Mouse (Mus musculus) embryonic stem cell, embryonic (primary cell): ENCODE data around the gene Irf9.

Source experiments
- CTCF ChIA-PET, 4 experiments: fragments of 300-600 bp in 2 of 4; fragments of 350-600 bp in 2 of 4; sonication (Branson Sonifier 250); formaldehyde crosslinking; loops; one replicate each; lab custom pipeline; 2022; ENCODE audit warnings: inconsistent platforms in 2 of 4; lab: Charles Lee
- POLR2A ChIA-PET, 4 experiments: fragments of 300-600 bp in 2 of 4; fragments of 350-600 bp in 2 of 4; sonication (Branson Sonifier 250); formaldehyde crosslinking; loops; one replicate each; lab custom pipeline; 2022; ENCODE audit warnings: antibody characterized with exemption in 4 of 4, inconsistent platforms in 1 of 4; lab: Charles Lee

Gene Irf9

DNA sequence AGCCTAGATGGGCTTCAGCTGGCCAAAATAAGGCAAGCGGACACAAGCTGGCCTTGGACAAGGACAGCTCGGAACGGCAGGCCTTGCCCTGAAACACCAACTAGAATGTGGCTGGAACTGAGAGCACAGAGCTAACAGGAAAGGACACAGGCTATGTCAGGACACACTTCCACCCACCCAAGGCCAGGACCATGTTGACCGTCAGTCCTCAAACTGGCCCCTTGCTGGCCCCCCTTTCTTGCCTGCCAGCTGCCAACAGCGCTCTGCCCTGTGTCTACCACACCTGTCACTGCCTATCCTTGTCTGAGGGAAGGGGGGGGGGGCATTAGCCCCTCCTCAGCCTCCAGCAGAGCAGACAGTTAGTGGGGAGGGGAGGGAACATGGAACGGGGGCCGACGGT, 28.1 kb upstream of the Irf9 start, which contains the start of gene Fitm1:
TSS of gene Fitm1 (plus strand) at position 316 of the 400 bp plus-strand sequence.
- ChIA-PET POLR2A (interaction anchor here (0.6 to 8.0 kb wide), 19 partner anchors 9 to 922 kb away, joined by 3 to 92 read pairs (median 4); partner anchors contain the start of genes A730061H03Rik (in 3 of the 4), Dcaf11 (in 2 of the 4), Psme2 (in 2 of the 4) and Rnf31 (in 2 of the 4)), CTCF (interaction anchor here in 2 of 4 experiments (0.6 to 1.5 kb wide), 7 partner anchors 10 to 574 kb away, joined by 3 to 13 read pairs (median 3); partner anchors contain the start of genes Emc9 (in 1 of the 2) and Pck2 (in 1 of the 2))

DNA sequence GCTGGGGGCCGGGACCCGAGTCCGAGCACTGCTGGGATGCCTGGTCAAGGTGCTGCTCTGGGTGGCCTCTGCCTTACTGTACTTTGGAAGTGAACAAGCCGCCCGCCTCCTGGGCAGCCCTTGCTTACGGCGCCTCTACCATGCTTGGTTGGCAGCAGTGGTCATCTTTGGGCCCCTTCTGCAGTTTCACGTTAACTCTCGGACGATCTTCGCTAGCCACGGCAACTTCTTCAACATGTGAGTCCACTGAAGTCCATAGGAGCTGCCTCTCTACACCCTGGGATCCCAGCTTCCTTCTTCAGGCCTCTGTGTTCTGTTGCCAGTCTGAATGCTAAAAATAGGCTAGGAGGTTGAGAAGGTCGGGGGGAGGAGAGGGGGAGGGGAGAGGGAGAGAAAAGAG, 27.7 kb upstream of the Irf9 start:
- CTCF ChIA-PET, result interaction anchor here in 3 of 4 experiments (0.6 to 1.6 kb wide), 10 partner anchors 10 to 574 kb away, joined by 3 to 19 read pairs (median 4); partner anchors contain the start of genes A730061H03Rik (in 1 of the 3), Dcaf11 (in 1 of the 3), Emc9 (in 1 of the 3) and Pck2 (in 1 of the 3)
- POLR2A ChIA-PET, result interaction anchor here (0.6 to 8.0 kb wide), 16 partner anchors 9 to 921 kb away, joined by 3 to 92 read pairs (median 6); partner anchors contain the start of genes A730061H03Rik (in 2 of the 4), Dcaf11 (in 2 of the 4), Psme2 (in 2 of the 4) and Rnf31 (in 2 of the 4)

DNA sequence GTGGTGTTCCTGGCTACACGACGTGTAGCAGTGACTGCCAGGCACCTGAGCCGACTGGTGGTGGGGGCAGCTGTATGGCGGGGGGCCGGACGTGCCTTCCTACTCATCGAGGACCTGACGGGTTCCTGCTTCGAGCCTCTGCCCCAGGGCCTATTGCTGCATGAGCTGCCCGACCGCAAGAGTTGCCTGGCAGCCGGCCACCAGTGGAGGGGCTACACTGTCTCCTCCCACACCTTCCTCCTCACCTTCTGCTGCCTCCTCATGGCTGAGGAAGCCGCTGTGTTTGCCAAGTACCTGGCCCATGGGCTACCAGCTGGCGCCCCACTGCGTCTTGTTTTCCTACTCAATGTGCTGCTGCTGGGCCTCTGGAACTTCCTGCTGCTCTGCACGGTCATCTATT, 27.0 kb upstream of the Irf9 start:
- POLR2A ChIA-PET, result interaction anchor here in 3 of 4 experiments (0.7 to 8.0 kb wide), 10 partner anchors 9 to 59 kb away, joined by 4 to 92 read pairs (median 10); partner anchors contain the start of genes A730061H03Rik (in 2 of the 3), Dcaf11 (in 2 of the 3), Psme2 (in 2 of the 3) and Rnf31 (in 2 of the 3)
- CTCF ChIA-PET, result interaction anchor here in 2 of 4 experiments (0.5 to 1.6 kb wide), 6 partner anchors 13 to 299 kb away, joined by 3 to 19 read pairs (median 4); partner anchors contain the start of genes A730061H03Rik (in 1 of the 2), Dcaf11 (in 1 of the 2) and Pck2 (in 1 of the 2)

DNA sequence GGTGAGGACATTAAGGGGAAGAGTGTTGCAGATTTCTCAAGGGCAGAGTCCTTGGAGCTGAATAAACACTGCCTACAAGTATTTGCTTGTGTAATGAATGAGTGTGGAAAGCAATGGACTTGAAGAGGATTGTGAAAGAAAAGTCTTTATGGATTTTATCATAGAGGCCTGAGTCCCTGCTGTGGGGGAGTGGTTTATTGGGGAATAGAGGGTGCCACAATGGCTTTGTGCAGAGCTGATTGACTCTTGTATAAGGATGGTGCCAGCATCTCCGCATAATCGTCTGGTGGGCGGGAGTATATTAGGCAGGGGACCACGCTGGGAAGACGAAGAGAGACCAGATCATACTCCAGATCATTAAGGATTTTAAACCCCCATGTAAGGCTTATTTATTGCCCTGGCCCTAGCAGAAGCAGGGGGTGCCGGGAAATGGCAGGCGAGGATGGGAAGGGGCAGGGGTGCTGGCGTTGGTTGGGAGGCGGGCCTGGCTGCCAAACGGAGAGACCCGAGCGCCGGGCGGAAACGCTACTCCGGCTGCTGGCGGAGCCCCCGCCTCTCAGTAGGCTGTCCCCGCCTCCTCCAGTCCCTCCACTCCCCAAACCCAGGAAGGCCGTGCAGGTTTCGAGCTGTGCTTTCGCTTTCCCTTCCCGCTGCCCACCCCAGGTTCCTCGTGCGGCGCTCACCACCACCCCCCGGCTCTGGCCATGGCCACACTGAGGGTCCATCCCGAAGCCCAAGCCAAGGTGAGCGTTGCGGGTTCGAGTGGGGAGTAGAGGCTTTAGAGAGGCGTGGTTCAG, 25.3 kb upstream of the Irf9 start, which contains the start of gene Psme1:
TSS of gene Psme1 (plus strand) at position 253 of the 797 bp plus-strand sequence.
- CTCF ChIA-PET, result interaction anchor here in 3 of 4 experiments (0.5 to 1.5 kb wide), 15 partner anchors 13 to 936 kb away, joined by 3 to 9 read pairs (median 3); partner anchors contain the start of genes Psme2 (in 3 of the 3), Rnf31 (in 3 of the 3), A730061H03Rik (in 2 of the 3) and Dcaf11 (in 1 of the 3)
- POLR2A ChIA-PET, result interaction anchor here (0.6 to 8.0 kb wide), 27 partner anchors 10 to 665 kb away, joined by 3 to 92 read pairs (median 4); partner anchors contain the start of genes A730061H03Rik (in 4 of the 4), Dcaf11 (in 4 of the 4), Rec8 (in 3 of the 4) and Rnf31 (in 3 of the 4)

DNA sequence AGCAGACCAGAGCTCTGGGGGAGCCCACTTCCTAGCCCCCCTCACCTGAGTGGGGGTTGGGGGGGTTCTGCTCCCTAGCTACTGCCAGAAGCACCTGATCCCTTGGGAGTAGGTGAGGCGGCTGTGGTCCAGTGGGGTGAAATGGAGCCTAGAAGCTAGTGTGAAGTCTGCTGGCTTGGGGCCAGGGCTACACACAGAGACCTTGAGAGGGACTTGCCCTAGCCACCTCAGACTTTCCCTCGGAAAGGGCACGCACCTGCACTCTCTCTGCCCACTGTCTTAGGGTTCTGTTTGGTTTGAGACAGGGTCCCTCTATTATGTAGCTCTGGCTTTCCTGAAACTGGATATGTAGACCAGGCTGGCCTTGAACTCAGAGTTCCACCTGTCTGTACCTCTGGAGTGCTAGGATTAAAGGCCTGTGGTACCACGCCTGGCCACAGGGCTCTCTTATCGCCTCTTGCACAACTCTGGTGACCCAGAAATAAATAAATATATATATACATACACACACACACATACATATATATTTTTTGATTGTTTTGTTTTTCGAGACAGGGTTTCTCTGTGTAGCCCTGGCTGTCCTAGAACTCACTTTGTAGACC, 24.6 kb upstream of the Irf9 start:
- ChIA-PET CTCF (interaction anchor here in 3 of 4 experiments (0.6 to 1.5 kb wide), 15 partner anchors 12 to 937 kb away, joined by 3 to 9 read pairs (median 3); partner anchors contain the start of genes Psme2 (in 3 of the 3), Rnf31 (in 3 of the 3), A730061H03Rik (in 2 of the 3) and Dcaf11 (in 1 of the 3)), POLR2A (interaction anchor here (0.6 to 8.0 kb wide), 23 partner anchors 9 to 666 kb away, joined by 3 to 92 read pairs (median 5); partner anchors contain the start of genes A730061H03Rik (in 4 of the 4), Dcaf11 (in 4 of the 4), Rnf31 (in 3 of the 4) and Psme2 (in 2 of the 4))

DNA sequence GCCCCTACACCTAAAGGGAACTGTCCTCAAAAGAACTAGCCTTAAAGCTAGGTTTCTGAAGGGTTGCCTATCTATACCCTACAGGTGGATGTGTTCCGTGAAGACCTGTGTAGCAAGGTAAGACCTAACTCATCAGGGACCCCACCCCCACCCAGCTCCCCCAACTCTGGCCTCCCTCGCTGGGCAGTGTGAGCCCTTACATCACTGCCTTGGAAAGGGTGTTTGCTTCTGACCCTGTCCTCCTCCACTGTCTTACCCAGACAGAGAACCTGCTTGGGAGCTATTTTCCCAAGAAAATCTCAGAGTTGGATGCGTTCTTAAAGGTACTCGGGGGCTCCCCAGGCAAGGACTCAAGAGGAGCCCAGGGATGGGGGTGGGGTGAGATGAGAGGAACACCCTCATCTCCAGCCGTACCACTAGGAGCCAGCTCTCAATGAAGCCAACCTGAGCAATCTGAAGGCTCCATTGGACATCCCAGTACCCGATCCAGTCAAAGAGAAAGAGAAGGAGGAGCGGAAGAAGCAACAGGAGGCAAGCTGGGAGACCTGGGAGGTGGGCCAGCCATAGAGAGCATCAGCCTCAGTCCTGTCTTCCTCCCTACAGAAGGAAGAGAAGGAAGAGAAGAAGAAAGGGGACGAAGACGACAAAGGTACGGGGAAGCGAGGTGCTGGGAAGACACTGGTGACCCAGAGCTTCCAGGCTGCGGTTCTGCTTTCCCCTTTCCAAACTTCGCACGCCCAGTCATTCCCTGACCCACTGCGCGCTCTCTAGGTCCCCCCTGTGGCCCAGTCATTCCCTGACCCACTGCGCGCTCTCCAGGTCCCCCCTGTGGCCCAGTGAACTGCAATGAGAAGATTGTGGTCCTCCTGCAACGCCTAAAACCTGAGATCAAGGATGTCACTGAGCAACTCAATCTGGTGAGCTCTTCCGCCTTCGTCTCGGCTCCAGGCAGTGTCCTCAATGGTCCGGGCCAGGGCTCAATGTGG, 23.6 kb upstream of the Irf9 start:
- CTCF ChIA-PET, result interaction anchor here in 3 of 4 experiments (0.5 to 1.9 kb wide), 9 partner anchors 11 to 1484 kb away, joined by 3 to 5 read pairs (median 4); partner anchors contain the start of genes A730061H03Rik (in 1 of the 3), Psme2 (in 1 of the 3) and Rec8 (in 1 of the 3)
- POLR2A ChIA-PET, result interaction anchor here in 3 of 4 experiments (0.6 to 8.0 kb wide), 17 partner anchors 11 to 1518 kb away, joined by 3 to 92 read pairs (median 4); partner anchors contain the start of genes A730061H03Rik (in 3 of the 3), Dcaf11 (in 3 of the 3), Psme2 (in 3 of the 3) and Rnf31 (in 3 of the 3)

DNA sequence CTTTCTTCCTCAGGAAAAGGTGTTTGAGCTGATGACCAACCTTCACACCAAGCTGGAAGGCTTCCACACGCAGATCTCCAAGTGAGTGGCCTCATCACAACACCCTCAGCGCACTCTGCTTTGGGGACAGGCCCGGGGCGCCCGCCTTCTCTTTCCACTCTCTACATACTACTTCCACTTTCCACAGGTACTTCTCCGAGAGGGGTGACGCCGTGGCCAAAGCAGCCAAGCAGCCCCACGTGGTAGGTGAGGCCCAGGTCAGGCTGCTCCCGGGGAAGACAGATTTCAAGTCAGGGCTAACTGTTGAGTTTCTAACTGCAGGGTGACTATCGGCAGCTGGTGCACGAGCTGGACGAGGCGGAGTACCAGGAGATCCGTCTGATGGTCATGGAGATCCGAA, 22.6 kb upstream of the Irf9 start:
- POLR2A ChIA-PET, result interaction anchor here in 3 of 4 experiments (0.6 to 8.0 kb wide), 11 partner anchors 10 to 1825 kb away, joined by 3 to 92 read pairs (median 4); partner anchors contain the start of genes Psme2 (in 3 of the 3), Rnf31 (in 3 of the 3), A730061H03Rik (in 2 of the 3) and Dcaf11 (in 2 of the 3)
- CTCF ChIA-PET, result interaction anchor here in 3 of 4 experiments (0.8 to 1.9 kb wide), 4 partner anchors 10 to 646 kb away, joined by 3 to 6 read pairs (median 4); partner anchors contain the start of genes Psme2 (in 2 of the 3), A730061H03Rik (in 1 of the 3) and Rnf31 (in 1 of the 3)

DNA sequence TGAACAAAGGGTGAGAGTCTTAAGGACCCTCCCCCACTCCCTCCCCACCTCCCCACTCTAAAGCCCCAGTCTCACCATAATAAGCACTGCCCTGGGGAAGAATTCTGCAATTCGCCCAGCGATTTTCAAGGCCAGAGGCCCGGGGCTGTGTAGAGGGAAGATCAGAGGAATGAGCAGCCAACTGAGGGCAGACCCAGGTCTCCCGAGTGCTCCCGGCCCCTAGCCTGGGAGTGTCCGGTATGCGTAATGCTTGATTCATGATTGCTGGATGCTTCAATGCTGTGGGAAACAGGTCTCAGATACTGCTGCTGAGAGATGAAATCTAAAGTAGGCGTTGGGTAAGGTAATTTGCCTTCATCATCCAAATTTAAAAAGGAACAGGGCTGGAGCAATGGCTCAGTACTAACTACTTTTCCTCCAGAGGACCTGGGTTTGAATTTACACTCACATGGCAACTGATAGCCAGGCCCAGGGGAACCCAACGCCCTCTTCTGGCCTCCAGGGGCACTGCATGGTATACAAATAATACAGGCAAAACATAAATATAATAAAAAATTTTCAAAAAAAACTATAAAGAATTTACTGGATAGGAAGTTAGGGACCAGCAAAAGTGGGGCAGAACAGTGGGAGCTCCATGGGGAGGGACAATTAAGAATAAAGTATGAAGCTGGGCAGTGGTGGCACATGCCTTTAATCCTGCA, 21.2 kb upstream of the Irf9 start:
- ChIA-PET POLR2A (interaction anchor here in 2 of 4 experiments (0.8 to 3.5 kb wide), 3 partner anchors 9 to 22 kb away, joined by 3 to 29 read pairs (median 8); partner anchors contain the start of genes A730061H03Rik (in 2 of the 2), Dcaf11 (in 1 of the 2) and Psme2 (in 1 of the 2)), CTCF (interaction anchor here in 2 of 4 experiments (0.7 to 1.9 kb wide), 3 partner anchors 9 to 85 kb away, joined by 3 to 6 read pairs (median 6); partner anchors contain the start of genes Psme2 (in 1 of the 2) and Rnf31 (in 1 of the 2))

DNA sequence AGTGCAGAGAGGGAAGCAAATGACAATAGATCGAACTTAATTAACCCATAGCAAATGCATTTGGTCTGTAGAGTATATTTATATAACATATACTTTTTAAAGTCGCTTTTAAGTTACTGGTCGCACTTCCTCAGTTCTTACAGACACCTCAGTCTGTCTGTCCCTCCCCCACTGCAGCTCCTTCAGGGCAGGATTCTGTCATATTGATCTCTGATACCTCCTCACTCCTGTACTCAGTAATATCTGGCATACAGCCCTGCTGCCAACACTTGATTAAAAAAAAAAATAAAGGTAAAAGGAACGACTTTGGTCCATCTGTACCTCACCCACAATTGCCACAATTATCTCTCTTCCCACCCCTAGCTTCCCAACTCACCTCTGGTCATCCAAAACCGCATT, 19.1 kb upstream of the Irf9 start:
- POLR2A ChIA-PET, result interaction anchor here (0.5 to 3.5 kb wide), 15 partner anchors 8 to 299 kb away, joined by 3 to 29 read pairs (median 4); partner anchors contain the start of genes A730061H03Rik (in 2 of the 4), Dcaf11 (in 2 of the 4), Fitm1 (in 2 of the 4) and Pck2 (in 2 of the 4)
- CTCF ChIA-PET, result interaction anchor here in 3 of 4 experiments (0.6 to 1.9 kb wide), 6 partner anchors 17 to 178 kb away, joined by 3 to 6 read pairs (median 4); no protein-coding TSS in a partner anchor

DNA sequence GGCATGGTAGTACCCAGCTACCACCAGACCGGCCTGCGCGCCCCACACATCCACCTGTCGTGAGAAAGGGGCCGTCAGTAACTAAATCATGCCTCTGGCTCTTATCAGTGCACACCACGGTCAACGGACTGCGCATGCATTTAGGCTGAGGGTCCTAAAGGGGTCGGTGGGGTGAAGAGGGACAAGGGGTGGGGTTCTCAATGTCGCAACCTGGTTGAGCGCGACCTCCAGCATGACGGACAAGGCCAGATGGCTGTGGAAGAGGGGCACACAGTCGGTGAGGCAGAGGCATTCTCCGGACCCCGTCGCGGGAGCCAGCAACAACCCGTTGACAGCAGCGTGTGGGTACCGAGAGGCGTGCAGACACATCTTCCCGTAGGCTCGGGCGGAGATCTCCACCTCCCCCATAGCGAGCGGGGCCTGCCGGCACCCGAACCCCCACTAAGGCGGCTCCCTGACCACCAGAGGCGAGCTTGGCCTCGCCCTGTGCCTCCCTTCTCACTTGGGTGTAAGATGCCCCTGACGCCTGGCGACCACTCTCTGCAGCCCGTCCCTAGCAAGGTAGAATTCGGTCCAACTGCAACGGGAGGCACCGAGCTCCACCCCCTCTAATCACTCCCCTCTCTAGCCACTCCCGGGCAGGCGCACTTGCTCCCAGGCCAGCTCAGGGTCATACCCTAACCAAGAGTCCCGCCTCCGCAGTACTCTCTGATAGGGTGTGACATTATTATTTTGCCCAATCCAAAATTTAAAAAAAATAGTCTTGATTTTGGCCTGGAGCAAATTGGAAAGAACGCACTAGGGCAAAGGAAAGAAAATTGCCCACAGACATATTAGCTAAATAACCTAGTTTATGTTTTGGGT, 18.4 kb upstream of the Irf9 start, which contains the start of gene Emc9:
TSS of gene Emc9 (minus strand) at position 601 of the 864 bp plus-strand sequence.
- ChIA-PET POLR2A (interaction anchor here (0.5 to 3.5 kb wide), 35 partner anchors 9 to 691 kb away, joined by 3 to 29 read pairs (median 4); partner anchors contain the start of genes A730061H03Rik (in 3 of the 4), Pck2 (in 3 of the 4), Dcaf11 (in 2 of the 4) and Fitm1 (in 2 of the 4)), CTCF (interaction anchor here in 3 of 4 experiments (0.5 to 1.6 kb wide), 11 partner anchors 10 to 411 kb away, joined by 3 to 6 read pairs (median 4); partner anchors contain the start of genes A730061H03Rik (in 1 of the 3) and Fitm1 (in 1 of the 3))

DNA sequence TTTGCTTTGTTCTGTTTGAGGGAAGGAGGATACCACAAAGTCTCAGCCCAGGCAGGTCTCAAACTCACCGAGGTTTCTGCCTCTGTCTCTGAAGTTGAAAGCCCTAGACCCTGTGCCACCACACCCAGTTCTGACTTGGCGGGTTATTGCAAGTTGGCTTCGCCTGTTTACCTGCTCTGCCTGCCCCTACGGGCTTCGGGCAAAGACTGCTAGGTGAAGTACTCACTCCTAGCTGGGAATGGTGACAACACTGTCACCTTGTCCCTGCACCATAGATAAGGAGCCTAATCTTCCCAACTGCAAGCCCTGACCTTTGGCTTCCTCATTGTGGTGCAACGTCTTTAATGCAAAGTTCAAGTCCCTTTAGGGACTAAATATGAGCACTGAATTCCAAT, 17.8 kb upstream of the Irf9 start:
- POLR2A ChIA-PET, result interaction anchor here in 3 of 4 experiments (0.6 to 3.5 kb wide), 29 partner anchors 10 to 692 kb away, joined by 3 to 29 read pairs (median 5); partner anchors contain the start of genes A730061H03Rik (in 3 of the 3), Pck2 (in 3 of the 3), Dcaf11 (in 2 of the 3) and Cbln3 (in 1 of the 3)
- CTCF ChIA-PET, result interaction anchor here in 3 of 4 experiments (0.5 to 1.6 kb wide), 7 partner anchors 10 to 35 kb away, joined by 3 to 6 read pairs (median 3); partner anchors contain the start of genes A730061H03Rik (in 1 of the 3) and Fitm1 (in 1 of the 3)

DNA sequence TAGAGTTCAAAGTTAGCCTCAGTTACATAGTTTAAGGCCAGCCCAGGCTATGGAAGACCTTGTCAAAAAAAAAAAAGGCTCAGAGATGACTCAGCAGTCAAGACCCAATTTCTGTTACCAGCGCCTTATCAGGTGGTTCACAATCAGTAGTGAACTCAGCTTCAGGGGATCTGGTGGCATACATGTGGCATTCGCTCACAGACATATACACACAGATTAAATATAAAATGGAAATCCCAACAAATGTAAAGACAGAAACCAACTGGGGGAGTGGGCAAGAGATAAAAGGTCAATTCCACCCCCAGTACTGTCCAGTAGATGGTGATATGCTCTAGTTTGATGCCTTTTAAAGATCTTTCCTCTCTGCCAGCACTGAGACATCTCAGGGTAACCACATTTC, 17.2 kb upstream of the Irf9 start:
- POLR2A ChIA-PET, result interaction anchor here in 3 of 4 experiments (1.3 to 2.1 kb wide), 5 partner anchors 10 to 49 kb away, joined by 4 to 12 read pairs (median 7); partner anchors contain the start of genes A730061H03Rik (in 1 of the 3), Dcaf11 (in 1 of the 3), Fitm1 (in 1 of the 3) and Ipo4 (in 1 of the 3)
- CTCF ChIA-PET, result no interaction called here

DNA sequence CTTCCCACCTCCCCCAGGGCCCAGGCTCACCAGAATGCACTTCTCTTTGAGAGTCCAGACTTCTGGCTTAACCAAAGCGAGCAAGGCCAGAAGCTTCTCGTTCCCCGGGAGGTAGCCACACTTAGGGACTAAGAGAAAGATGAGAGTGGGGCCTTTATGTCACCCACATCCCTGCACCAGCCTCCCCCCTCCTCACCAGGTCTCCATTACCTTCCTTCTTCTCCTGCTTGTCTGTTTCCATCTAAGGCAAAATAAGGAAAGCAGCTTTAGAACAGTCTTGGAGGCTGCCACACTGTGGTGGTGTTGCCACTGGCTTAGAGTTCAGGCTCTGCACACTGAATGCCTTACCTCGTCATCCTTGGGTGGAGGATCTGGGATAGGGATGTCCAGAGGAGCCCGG, 14.1 kb upstream of the Irf9 start:
- POLR2A ChIA-PET, result interaction anchor here in 3 of 4 experiments (1.5 to 7.7 kb wide), 6 partner anchors 12 to 83 kb away, joined by 3 to 85 read pairs (median 15); partner anchors contain the start of genes Fitm1 (in 2 of the 3), Psme1 (in 2 of the 3), Gmpr2 (in 1 of the 3) and Ipo4 (in 1 of the 3)
- CTCF ChIA-PET, result no interaction called here
